Mouse (Mus musculus) stomach, embryonic 15.5 days (tissue): ENCODE measurements around the gene Higd1c. TPM values are rescaled to one million over a fixed set of nuclear protein-coding genes. Genes with fewer than 3 reads are reported as not detected.
"Not testable (repeated sequence)": the region's sequence is repeated elsewhere in the genome, so short reads cannot be mapped to it uniquely, and the experiment has no call there.

ENCODE experiments used
- ATAC-seq: fragments of 200-750 bp; cut with Nextera tagmentation; 2 replicates; pipeline ENCODE4 v1.8.0; 2017; ENCODE audit warnings: low read depth, moderate number of reproducible peaks, moderate TSS enrichment; ENCODE audit not compliant: insufficient read depth, low FRiP score
- H3K27ac ChIP-seq: fragments of 300-500 bp; sonication (generic); 2 replicates; pipeline ENCODE4 v1.5.1; 2015; ENCODE audit warnings: mild to moderate bottlenecking, inconsistent platforms
- H3K27me3 ChIP-seq: fragments of 300-500 bp; sonication (generic); replicated peaks from 2 replicates; pipeline ENCODE4 v1.6.1; 2015; ENCODE audit warnings: inconsistent platforms
- H3K36me3 ChIP-seq: fragments of 300-500 bp; sonication (generic); 2 replicates; pipeline ENCODE4 v1.6.1; 2015; ENCODE audit warnings: inconsistent platforms
- H3K4me1 ChIP-seq: fragments of 300-500 bp; sonication (generic); 2 replicates; pipeline ENCODE4 v1.6.1; 2015; ENCODE audit warnings: inconsistent platforms
- H3K4me2 ChIP-seq: fragments of 300-500 bp; sonication (generic); 2 replicates; pipeline ENCODE4 v1.6.1; 2015; ENCODE audit warnings: mild to moderate bottlenecking, inconsistent platforms
- H3K4me3 ChIP-seq: fragments of 300-500 bp; sonication (generic); replicated peaks from 2 replicates; pipeline ENCODE4 v1.5.1; 2015; ENCODE audit warnings: inconsistent platforms
- H3K9ac ChIP-seq: fragments of 300-500 bp; sonication (generic); 2 replicates; pipeline ENCODE4 v1.6.1; 2015; ENCODE audit warnings: inconsistent platforms
- H3K9me3 ChIP-seq: fragments of 300-500 bp; sonication (generic); 2 replicates; pipeline ENCODE4 v1.6.1; 2016; ENCODE audit warnings: inconsistent platforms
- WGBS: fragments of 180-500 bp; shearing (Covaris S2); methylation state at CpG from one replicate; pipeline ENCODE4 v1.1.7; 2015; 5-methylcytosine and 5-hydroxymethylcytosine counted together
- polyA plus RNA-seq: library from polyadenylated mRNA; unstranded; fragments of >200 nt; fragmentation: Nextera tagmentation; extraction: Ambion mirVana; gene quantifications from 2 replicates; pipeline ENCODE4 v1.2.1, GENCODE M21; 2015

Gene Higd1c
- polyA plus RNA-seq, 1 experiment from 2014 or later: not detected

DNA sequence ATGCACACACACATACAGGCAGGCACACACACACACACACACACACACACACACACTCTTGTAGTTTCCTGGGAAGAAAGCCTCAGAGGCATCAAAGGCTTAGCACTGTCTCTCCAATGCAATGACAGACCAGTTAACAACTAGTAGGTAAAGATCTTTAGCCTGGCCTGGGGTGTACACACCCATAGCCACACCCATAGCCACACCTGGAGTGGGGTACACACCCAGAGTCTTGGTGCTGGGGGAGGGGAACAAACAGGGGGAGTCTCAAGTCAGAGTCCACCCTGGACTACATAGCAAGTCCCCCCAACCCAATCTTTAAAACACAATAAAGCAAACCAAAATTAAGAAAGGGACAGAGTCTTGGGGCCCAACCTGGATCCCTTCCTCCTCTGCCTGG lies 27.0 kb upstream of the Higd1c start:
- not testable (repeated sequence) for H3K27me3 ChIP-seq, H3K27ac ChIP-seq, H3K36me3 ChIP-seq, H3K9me3 ChIP-seq, ATAC-seq, H3K4me2 ChIP-seq, H3K4me1 ChIP-seq, H3K9ac ChIP-seq, H3K4me3 ChIP-seq

- H3K4me3 ChIP-seq, H3K27me3 ChIP-seq, H3K4me2 ChIP-seq, H3K4me1 ChIP-seq, H3K27ac ChIP-seq, ATAC-seq, H3K9me3 ChIP-seq, H3K36me3 ChIP-seq, H3K9ac ChIP-seq: not testable (repeated sequence)
- WGBS: 30% methylated on average over 10 of the region's 10 CpGs
Observed at GRCm38 (mm10) chr15:100337847-100338246, 26.5 kb upstream of the Higd1c start.

DNA sequence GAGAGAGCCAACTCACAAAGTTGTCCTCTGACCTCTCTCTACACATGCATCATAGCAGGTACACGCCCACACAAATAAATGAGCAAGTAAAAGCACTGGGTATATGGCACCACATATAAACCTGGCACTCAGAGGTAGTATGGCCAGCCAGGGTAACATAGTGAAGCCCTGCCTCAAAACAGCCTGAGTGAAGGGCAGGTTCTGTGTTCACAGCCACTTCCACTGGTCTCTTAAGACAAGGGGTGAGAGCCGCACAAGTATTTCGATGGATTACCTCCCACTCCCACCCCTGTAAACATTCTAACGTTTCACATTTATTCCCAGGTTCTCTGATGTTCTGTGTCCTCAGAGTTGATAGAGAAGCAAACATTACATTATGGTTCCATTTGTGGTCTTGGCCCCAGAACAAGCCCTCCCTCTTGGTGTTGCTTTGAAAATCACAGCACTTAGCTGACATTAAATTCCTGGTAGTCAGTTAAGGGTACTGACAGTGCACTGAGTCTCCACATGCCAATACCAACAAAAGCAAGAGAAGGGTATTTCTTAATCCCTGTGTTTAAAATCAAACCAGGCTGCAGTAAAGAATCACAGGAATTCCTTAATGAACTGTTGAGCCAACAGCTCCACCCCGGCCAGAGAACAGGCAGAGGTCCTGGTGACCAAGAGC lies 22.9 kb upstream of the Higd1c start:
- not testable (repeated sequence) for H3K27me3 ChIP-seq, H3K9ac ChIP-seq, ATAC-seq, H3K9me3 ChIP-seq, H3K4me3 ChIP-seq, H3K4me1 ChIP-seq, H3K27ac ChIP-seq, H3K4me2 ChIP-seq, H3K36me3 ChIP-seq
- 31% methylated on average over 4 of the region's 5 CpGs for WGBS

DNA sequence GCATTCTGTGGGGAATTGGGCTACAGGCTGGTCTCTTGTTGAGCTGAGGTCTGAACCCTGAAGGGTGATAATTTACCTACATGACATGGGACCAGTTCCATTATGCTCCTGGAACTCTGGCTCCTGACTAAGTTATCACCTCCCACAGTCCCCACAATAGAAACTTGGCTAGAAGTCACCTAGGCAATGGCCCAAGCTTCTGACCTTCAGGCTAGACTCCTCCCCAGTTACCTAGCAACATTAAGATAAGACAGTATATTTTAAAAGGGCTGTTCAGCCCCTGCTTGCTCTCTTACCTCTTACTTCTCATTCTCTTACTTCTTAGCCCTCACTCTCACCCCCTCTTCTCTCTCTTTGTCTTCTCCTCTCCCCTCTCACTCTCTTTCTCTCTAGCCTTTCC lies 18.9 kb upstream of the Higd1c start:
- Histone ChIP-seq H3K27ac (no peak overlapping the region), H3K36me3 (no peaks in the 10 kb centered on the region), H3K4me3 (no peak overlapping the region), H3K9me3 (no peaks in the 10 kb centered on the region), H3K27me3 (no peaks in the 10 kb centered on the region), H3K9ac (no peak overlapping the region), H3K4me2 (no peak overlapping the region), H3K4me1 (no peaks in the 10 kb centered on the region; the same call in 1 of the 2 replicates)
- ATAC-seq: no peak

DNA sequence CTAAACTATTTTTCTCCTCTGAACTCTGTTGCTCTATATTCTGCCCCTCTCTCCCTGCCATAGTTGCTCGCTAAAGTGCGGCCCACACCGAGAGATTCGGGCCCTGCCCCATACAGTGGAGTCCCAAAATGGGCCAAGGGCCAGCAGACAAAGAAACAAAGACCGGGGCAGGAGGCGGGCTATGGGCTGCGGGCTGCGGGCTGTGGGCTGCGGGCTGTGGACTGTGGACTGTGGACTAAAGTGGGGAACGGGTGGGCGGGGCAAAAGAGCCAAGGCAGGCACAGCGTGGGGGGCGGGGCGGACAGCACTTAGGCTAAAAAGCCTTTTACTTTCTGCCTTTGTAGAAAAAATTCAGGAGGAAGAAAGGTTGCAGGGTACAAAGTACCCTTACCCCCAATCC lies 17.6 kb upstream of the Higd1c start:
- H3K27ac ChIP-seq: no peak overlapping the region
- WGBS: 67% methylated on average over 14 of the region's 14 CpGs
- ATAC-seq: peak; percentile 50; the same call in 1 of the 2 replicates

DNA sequence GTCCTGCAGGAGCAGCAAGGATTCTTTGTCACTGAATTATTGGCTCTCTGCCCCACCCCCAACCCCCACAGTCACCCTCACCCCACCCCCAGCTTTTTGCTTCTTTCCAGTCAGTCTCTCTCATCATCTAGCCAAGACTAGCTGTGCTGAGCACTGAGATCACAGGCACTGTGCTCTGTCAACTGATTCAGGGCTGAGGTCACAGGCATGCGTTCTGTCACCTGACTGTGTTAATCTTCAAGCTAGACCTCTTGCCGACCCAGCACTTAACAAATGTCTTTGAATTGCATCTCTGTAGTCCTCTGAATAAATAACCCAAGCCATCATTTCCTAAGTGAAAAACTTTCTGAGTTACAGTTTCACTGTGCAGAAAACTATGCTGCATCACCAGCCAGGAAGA lies 14.8 kb upstream of the Higd1c start:
- H3K4me3 ChIP-seq: no peak overlapping the region
- no peak overlapping the region for H3K4me2 ChIP-seq
- no peaks in the 10 kb centered on the region for H3K36me3 ChIP-seq
- H3K27me3 ChIP-seq: no peaks in the 10 kb centered on the region
- H3K9ac ChIP-seq: no peak overlapping the region
- no peak for ATAC-seq
- no peaks in the 10 kb centered on the region; the same call in 1 of the 2 replicates for H3K4me1 ChIP-seq
- no peaks in the 10 kb centered on the region for H3K9me3 ChIP-seq
- 14% methylated on average over 2 of the region's 2 CpGs for WGBS
- H3K27ac ChIP-seq: no peak overlapping the region

More for the DNA sequence above, 17.6 kb upstream of the Higd1c start:
- H3K4me2 ChIP-seq: no peak overlapping the region
- no peak overlapping the region for H3K9ac ChIP-seq
- H3K4me3 ChIP-seq: no peak overlapping the region
- no peaks in the 10 kb centered on the region for H3K27me3 ChIP-seq
- no peaks in the 10 kb centered on the region; the same call in 1 of the 2 replicates for H3K4me1 ChIP-seq
- no peaks in the 10 kb centered on the region for H3K9me3 ChIP-seq
- no peaks in the 10 kb centered on the region for H3K36me3 ChIP-seq

- H3K27me3 ChIP-seq: no peaks in the 10 kb centered on the region
- no peak overlapping the region for H3K27ac ChIP-seq
- no peaks in the 10 kb centered on the region for H3K36me3 ChIP-seq
- no peaks in the 10 kb centered on the region; the same call in 1 of the 2 replicates for H3K4me1 ChIP-seq
- no peak overlapping the region for H3K4me3 ChIP-seq
- H3K4me2 ChIP-seq: no peak overlapping the region
- H3K9ac ChIP-seq: no peak overlapping the region
- no peaks in the 10 kb centered on the region for H3K9me3 ChIP-seq
- 54% methylated on average over 6 of the region's 6 CpGs for WGBS
- ATAC-seq: no peak
Observed at GRCm38 (mm10) chr15:100351501-100352060, 12.8 kb upstream of the Higd1c start.

GRCm38 (mm10) chr15:100352711-100353250 lies 11.6 kb upstream of the Higd1c start, which contains the start of the genes Methig1 and Mettl7a2:
Gene Methig1, plus strand, starts transcription at chr15:100353149.
Gene Mettl7a2, plus strand, starts transcription at chr15:100353200.
- no peak for ATAC-seq
- Histone ChIP-seq H3K4me2 (no peak within 1 kb of the TSS), H3K36me3 (no peaks in the 10 kb centered on the region), H3K9ac (no peak within 1 kb of the TSS), H3K27me3 (no peaks in the 10 kb centered on the region), H3K9me3 (no peaks in the 10 kb centered on the region), H3K4me3 (no peak within 1 kb of the TSS), H3K27ac (no peak within 1 kb of the TSS), H3K4me1 (no peaks in the 10 kb centered on the region; the same call in 1 of the 2 replicates)
- 84% methylated on average over 10 of the region's 10 CpGs for WGBS

DNA sequence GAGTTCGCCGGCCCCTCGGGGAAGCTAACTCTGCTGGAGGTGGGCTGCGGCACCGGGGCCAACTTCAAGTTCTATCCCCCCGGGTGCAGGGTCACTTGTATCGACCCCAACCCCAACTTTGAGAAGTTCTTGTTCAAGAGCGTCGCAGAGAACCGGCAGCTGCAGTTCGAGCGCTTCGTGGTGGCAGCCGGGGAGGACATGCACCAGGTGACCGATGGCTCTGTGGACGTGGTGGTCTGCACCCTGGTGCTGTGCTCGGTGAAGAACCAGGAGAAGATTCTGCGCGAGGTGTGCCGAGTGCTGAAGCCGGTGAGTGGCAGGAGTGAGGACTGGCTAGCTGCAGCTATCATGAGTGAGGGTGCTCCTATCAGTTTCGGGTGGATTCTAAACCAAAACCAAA lies 10.9 kb upstream of the Higd1c start:
- H3K4me1 ChIP-seq, H3K4me2 ChIP-seq, H3K4me3 ChIP-seq, H3K27ac ChIP-seq, H3K27me3 ChIP-seq, H3K36me3 ChIP-seq, H3K9me3 ChIP-seq, H3K9ac ChIP-seq, ATAC-seq: not testable (repeated sequence)
- 90% methylated on average over 22 of the region's 22 CpGs for WGBS

DNA sequence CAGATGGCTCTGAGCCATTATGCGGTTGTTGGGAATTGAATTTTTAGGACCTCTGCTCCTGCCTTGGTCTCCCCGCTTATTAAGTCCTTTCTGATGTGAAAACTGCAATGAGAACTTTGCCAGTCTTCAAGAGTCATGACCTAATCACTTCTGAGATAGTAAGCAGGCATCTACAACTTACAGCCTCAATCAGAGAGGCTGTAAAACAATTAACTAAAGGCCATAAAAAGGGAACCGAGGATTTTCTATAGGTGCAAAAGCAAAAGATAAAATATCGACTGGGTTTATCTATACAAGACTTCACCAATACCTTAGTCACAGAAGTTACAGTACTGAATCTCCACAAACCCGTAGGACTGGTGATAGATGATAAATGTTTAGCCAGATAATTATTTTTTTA lies 8.5 kb upstream of the Higd1c start:
- Histone ChIP-seq H3K36me3 (no peaks in the 10 kb centered on the region), H3K4me1 (no peaks in the 10 kb centered on the region), H3K27me3 (no peaks in the 10 kb centered on the region), H3K9me3 (no peaks in the 10 kb centered on the region), H3K4me2 (no peak overlapping the region), H3K27ac (no peak overlapping the region), H3K9ac (no peak overlapping the region), H3K4me3 (no peak overlapping the region)
- ATAC-seq: no peak
- 62% methylated on average over 5 of the region's 5 CpGs for WGBS

- not testable (repeated sequence) for H3K9me3 ChIP-seq, H3K27ac ChIP-seq, H3K27me3 ChIP-seq, H3K9ac ChIP-seq, H3K4me3 ChIP-seq, H3K4me1 ChIP-seq, H3K36me3 ChIP-seq, ATAC-seq, H3K4me2 ChIP-seq
- WGBS: 63% methylated on average over 9 of the region's 9 CpGs
Observed at GRCm38 (mm10) chr15:100365967-100366366, 1.6 kb downstream of the Higd1c start.

DNA sequence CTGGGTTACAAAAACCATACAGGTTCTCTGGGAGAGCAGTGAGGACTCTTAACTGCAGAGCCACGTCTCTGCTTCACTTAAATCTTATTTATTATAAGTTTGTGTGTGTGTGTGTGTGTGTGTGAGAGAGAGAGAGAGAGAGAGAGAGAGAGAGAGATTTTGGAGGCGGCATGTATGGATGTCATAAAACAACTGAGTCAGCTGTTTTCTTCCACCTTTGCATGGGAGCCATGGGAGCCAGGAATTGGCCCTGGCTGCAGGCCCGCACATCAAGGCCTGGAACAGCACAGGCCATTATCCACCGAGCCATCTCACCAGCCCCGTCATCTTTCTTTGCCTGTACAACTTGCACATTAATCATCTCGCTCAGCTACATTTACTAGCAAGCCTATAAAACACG lies 2.8 kb downstream of the Higd1c start:
- Histone ChIP-seq H3K9ac (no peak overlapping the region), H3K4me1 (no peaks in the 10 kb centered on the region), H3K36me3 (no peaks in the 10 kb centered on the region), H3K9me3 (no peaks in the 10 kb centered on the region), H3K27ac (no peak overlapping the region), H3K27me3 (no peaks in the 10 kb centered on the region), H3K4me2 (no peak overlapping the region), H3K4me3 (no peak overlapping the region)
- ATAC-seq: no peak
- 63% methylated on average over 7 of the region's 7 CpGs for WGBS
